Mouse (Mus musculus) frontal cortex, postnatal 10 days (tissue): ENCODE measurements at regions not wholly inside any gene's neighbourhood (a gene's known extent, or its start where the extent isn't known, plus 50 kb on each side); places are given as distances from the start of the nearest gene placed in this dataset.
A peak's percentile ranks its signal among the peaks of the same experiment; 100 is the strongest.

Source experiments
- DNase-seq, 2 experiments: peaks; one replicate each; pipeline ENCODE4 v3.0.0; 2022; ENCODE audit warnings: low spot score in 2 of 2, mixed read lengths in 1 of 2

DNA sequence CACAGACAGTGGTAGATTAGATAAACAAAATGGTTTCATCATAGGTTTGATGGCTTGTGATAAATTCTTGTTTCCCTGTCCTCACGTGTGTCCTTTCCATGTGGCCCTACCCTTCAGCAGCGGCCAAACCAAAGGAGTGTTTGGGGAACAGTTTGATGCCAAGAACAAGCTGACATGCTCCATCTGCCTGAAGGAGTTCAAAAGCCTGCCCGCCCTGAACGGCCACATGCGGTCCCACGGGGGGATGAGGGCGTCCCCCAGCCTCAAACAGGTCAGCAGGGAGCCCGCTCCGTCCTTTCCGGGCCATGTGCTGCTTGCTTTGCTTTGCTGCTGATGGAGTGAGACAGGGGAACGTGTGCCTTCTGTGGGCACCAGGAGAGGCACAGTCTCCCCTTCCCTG, 51.0 kb upstream of the Mrps10 start:
- no peak for DNase-seq

DNA sequence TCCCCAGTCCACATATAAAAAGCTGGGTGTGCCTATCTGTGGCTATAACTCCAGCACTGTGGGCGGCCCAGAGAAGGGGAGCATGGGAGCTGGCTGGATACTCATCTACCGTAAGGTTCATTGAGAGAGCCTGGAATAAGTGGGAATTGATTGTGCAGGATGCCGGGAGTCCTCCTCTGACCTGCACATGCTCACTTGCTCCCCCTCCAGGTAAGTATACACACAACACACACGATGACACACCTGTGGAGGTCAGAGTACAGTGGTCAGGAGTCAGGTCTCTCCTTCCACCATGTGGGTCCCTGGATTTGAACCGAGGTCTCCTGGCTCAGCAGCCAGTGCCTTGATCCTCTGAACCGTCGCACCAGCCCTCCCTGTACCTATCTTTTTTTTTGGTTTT, 55.5 kb upstream of the Mrps10 start:
- no peak for DNase-seq

DNA sequence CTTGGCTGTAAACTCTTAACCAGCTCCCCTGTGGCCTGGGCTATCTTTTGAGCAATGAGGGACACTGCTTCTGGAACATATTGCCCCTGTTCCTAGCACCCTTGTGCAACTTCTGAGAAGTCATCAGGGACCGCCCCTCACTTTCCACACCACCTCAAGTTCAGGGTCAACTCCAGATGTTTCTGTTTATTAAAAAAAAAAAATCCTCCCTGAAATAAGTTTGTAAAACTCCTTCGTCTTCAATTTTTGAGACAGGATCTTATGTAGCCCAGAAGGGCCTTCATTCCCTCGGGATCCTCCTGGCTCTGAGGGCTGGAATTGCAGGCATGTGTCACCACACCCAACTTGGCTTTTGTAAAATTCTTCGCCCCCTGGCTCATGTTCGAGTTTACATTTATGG, 57.4 kb upstream of the Mrps10 start:
- no peak for DNase-seq

DNA sequence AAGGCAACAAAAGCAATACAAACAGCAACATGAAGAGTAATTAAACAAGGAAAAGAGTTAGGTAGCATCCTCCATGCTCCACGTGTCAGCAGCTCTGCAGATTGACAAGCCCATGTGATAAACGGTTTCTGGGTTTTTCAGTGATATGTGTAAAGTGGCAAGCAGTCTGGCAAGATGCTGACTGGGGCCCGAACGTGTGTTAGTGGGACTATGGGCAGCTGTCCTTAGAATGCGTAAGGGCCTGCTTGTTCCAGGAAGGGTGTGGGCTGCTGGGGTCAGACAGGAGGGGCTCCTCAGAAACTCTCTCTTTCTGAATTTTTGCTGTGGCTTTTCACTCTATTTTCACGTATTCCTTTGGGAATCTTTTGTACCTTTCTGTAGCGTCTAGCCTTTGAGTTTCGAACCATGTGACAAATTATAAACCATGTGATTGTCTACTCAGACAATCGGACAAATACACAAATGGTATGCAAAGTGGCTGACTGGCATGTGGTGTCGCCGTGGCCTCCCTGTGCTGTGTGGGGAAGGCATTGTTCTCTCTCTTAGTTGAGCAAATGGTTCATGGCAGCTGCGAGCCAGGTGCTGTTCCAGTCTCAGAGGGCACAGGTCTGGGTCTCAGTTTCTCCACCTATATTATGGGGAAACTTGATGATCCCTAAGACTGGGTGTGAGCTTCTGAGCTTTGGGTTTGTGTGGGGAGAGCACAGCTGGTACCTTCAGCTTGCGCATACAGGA, 62.5 kb upstream of the Mrps10 start:
- DNase-seq, result no peak

DNA sequence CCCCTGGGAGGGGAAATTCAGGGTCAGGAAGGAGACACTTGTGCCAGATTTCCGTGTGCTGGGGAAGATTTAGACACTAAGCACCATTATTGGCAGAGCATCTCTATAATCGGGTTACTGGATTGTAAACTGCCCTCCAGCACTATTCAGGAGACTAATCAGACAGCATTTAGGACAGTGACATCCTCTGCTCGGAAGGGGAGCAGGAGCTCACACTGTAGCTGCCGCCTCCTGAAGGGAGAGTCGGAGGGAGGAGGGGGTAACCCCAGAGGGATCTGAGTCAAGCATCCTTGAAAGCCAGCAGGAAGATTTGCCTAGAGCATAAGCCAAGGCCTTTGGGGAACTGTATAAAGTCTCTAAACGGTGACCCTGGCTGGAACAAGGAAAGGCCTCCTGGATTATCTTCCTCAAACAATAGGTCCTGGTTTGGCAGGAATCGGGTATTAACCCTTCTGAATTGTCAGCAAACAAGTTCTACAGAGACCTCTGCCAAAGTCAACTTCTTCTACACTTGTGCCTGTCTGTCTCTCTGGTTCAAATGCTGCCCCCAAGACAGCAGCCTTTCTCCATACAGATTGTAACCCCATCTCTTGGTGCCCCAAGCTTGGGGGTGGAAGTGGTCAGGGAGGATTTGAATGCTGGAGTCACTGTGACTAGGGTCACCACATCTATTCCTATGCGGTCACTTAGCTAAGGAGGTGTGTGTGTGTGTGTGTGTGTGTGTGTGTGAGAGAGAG, 64.1 kb upstream of the Mrps10 start:
- no peak for DNase-seq

DNA sequence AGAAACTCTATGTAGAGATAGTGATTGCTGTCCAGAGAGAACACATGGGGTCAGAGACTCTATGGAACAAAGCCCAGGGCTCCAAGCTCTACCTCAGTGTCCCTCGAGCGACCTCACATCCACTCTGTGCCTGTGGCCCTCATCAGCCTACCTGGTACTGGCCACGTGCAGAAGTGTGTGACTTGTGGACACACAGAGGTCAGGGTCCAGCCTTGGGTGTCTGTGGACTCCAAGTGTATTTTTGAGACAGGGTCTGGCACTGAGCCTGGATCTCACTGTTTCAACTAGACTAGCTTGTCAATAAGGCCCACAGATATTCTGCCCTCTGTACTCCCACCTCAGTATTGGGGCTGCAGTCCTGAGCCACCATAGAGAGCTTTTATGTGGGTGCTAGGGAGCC, 65.1 kb upstream of the Mrps10 start:
- no peak for DNase-seq

DNA sequence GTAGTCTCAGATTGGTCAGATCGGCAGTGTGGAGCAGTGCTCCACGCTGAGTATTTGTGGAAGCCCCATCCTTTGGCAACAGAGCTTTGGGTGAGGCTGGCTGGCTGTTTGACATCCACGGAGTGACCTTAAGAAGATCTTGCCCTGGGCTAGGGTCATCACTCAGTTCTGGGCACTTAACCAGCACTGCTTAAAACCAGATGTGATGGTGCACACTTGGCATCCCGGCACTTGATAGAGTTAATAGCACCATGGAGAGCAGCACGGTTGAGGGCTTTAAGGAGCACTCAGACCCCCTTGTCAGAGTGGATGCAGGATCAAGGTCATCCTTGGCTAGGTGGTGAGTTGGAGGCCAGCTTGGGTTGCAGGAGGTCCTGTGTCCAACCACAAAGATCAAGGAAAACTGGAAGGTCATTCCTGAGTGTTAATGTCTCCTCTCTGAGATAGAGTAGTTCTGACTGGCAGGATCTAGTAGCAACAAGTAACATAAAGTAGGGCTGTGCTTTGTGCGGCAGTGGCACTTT, 70.2 kb upstream of the Mrps10 start:
- DNase-seq, result no peak

DNA sequence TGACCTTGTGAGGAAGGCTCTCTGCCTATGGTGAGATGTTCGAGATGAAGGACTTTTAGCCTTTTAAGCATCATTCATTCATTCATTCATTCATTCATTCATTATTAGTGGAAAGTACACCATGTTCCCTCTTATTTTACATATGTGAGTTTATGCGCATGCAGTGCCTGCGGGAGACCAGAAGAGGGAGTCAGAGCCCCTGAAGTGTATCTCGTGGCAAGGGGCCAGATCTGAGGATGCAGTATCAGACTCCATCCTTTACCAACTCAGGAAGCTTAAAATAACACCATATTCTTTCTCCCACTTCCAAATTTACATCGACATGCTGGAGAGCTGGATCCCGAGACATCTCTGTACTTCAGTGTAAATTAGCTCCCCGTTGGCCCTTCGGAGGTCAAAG, 70.7 kb upstream of the Mrps10 start:
- peak; percentile 42 to 47 for DNase-seq

DNA sequence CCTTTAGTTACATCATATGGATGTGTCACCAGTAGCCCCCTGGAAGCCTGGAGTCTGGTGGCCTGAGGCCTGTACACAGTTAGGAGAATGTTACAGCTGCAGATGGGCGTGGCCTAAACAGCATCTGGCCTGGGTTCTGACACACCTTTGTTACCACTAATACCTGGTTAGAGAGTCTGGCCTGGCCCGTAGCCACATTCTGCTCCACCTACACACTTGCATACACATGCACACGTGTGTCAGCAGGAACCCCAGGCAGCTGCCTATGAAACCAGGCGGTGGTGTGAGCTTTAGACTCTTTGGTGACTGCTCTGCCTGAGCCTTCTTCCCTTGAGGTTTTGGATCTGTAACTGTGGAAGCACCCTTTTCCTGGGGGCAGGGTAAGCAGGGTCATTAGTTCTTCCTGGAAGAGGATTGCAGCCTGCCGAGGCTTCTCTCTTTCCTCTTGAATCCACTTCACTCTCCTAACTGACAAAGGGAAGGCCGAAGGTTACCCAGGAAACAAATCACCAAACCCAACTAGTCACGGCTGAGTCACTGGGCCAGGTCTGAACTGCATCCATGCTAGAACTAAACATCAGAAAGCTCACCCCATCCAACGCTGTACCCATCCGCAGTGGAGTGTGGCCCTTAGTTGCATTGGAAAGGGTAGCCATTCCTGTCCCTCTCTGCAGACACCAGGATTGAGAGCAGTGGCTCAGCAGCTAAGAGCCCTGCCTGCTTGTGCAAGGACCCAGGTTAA, 71.8 kb upstream of the Mrps10 start:
- no peak for DNase-seq

DNA sequence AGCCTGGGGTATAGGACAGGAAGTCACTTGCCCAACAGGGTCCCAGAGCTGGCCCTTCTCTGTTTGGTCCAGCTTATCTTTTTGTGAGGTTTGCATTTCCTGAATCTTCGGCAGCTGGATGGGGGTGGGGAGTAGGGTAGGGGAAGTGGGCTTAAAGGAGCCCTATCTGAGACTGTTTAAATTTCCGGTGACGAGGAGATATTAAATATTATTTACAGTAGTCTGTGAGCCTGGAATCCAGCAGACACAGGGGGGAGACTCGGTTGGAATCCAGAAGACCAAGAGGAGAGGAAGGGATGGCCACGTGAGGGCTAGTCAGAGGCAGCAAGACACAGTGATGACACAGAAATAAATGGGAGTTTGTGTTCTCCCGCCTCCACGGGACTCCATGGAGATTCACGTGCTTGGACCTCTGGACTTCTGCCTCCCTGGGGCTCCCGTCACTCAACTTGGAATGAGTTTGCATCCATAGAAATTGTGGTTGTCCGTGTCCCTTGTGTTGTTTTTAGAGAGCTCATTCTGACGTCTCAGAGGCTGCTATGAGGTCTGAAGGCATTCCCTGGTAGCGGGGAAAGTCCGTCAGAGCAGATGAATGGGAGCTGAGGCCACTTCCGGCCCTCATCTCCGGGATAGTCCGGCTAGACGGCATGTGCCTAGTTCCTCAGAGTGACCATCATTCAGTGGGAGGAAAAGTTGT, 73.2 kb upstream of the Mrps10 start:
- no peak for DNase-seq

DNA sequence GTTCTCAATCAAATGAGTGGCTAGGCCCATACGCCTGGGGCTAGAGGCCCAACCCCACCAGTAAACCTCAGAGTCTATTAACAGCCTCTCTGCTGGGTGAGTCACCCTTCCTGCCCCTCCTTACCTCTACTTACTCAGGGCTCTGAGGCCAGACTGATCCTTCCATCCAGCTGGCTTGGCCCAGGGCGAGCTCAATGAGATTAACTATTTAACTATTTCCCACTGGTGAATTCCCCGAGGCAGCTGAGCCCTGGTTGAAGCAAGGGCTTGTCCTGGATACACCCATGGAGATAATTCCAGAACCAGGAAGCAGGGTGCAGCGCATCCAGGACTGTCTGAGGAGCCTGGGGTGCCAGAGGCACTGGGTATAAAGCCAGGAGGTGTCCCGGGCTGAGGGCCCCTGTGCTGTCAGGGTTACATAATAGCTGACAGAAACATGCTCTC, 74.6 kb upstream of the Mrps10 start:
- no peak for DNase-seq

DNA sequence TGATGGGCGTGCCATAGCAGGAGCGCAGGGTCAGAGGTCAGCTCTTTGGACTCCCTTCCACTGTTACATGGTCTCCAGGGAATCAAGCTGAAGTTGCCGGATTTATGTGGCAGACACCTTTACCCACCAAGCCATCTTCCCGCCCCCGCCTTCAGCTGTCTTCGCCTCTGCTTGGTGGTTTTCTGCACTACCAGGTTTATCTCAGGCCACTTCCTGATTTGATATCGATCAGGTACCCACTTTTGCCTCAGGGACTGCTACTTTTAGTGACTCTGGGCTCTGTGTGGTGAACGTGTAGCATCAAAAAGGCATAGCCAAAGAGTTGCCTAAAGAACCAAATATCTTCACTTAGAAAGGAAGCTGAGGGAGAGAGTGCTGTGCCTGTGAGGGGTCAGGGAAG, 75.5 kb upstream of the Mrps10 start:
- no peak for DNase-seq

DNA sequence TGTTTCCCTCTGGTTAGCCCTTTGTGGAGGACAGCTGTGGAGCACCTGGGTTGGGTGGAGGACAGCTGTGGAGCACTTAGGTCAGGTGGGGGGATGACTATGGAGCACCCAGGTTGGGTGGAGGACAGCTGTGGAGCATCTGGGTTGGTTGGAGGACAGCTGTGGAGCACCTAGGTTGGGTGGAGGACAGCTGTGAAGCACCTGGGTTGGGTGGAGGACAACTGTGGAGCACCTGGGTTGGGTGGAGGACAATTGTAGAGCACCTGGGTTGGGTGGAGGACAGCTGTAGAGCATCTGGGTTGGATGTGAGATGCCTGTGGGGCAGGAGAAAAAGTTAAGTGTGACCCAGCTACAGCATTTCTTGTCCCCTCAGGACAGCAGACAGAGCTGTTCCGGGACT, 77.1 kb upstream of the Mrps10 start:
- DNase-seq, result no peak

DNA sequence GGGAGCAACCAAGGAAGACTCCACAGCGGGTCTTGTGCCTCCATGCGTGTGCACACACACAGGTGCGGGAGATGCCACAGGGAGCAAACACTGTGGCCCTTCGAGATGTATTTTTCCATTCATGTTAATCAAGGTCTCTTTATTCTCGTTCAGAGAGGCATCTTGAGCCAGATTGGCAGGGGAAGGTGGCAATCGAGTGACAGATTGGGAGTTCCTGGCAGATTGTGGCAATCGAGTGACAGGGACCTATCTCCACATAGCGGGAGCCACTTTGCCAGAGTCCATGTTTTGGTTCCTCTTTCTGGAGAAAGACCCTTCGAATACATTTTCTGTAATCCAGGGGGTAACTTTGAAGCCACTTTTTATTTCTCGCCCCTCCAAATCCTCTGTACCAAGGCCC, 83.1 kb upstream of the Mrps10 start:
- no peak for DNase-seq

DNA sequence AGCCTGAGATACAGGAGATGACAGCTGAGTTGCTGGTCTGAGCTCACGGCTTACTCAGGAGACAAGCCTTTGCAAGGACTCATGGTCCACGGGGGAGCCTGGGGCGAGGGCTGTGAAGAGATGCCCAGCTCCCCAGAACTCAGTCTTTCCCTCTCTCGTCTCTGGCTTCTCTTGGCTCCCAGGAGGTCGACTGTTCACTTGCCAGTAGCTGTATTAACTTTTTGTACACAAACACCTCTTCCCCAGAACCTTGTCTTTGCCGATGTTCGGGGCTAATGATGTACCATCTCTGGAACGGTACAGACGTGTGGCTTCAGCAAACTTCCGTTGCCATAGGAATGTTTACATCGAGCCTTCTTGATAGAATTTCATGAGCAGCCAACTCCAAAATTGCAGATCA, 84.5 kb upstream of the Mrps10 start:
- no peak for DNase-seq

DNA sequence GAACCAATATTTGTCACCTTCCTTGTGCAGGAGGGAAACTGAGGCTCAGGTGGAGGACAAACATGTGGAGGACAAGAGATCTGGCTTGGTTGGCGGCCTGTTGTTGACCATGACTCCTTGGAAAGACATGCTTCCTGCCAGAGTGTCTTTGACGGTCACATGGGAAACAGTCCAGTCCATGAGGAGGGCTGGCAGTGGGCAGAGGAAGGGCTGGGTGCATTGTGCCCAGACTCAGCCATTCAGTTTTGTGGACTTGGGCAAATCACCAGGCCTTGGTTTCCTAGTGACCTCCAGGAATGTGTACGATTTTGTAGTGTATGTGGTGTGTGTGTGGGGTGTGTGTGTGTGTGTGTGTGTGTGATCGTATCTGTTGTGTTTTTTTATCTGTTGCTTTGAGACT, 85.5 kb upstream of the Mrps10 start:
- DNase-seq, result no peak

DNA sequence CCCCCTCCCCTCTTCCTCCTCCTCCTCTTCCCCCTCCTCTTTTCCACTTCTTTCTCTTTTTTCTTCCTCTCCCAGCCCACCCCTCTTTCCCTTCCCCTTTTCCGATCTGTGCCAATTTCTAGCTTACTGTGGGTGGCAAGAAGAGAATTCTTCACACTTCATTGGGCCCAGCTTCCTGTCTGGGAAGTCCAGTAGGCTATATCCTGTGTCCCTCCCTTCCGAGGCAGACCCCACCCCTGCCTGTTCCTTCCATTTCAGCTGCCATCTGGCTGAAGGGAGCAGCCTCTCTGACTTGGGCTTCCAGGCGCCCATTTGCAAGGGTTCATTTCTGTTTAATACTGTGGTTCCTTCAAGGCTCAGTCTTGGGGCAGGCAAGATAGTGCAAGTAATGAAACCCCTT, 86.2 kb upstream of the Mrps10 start:
- DNase-seq, result no peak

DNA sequence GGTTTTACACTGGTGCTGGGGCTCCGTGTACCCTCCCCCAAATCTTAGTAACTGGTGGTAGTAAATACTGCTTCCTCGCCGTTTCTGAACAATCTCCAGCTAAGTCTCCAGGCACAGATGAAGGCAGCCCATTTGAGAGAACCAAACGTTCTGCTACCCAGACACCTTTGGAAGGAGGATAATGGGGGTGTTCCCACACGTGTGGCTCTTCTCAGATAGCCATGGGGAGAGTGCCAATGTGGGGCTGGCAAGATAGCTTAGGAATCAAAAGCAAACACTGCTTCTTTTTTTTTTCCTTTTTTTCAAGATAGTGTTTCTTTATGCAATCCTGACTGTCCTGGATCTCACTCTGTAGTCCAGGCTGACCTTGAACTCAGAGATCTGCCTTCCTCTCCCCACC, 90.8 kb upstream of the Mrps10 start:
- DNase-seq, result no peak

DNA sequence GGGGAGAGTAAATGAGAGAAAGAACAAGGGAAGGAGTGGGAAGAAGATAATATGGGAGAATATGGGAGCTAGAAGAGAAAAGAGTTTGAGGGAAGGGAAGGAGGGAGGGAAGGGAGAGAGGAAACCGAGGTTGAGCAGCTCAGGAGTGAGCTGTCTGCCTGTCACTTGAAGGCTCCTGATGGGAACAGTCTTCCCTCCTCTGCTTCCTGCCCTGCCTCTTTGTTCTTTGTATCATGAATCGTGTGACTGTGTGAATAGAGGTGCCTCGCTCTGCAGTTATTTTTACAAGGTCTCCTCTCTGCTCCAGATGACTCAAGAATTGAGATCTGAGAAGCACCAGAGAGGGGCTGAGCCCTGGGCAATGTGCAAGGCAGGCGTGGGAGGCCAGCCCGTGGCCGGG, 92.0 kb upstream of the Mrps10 start:
- DNase-seq, result no peak

DNA sequence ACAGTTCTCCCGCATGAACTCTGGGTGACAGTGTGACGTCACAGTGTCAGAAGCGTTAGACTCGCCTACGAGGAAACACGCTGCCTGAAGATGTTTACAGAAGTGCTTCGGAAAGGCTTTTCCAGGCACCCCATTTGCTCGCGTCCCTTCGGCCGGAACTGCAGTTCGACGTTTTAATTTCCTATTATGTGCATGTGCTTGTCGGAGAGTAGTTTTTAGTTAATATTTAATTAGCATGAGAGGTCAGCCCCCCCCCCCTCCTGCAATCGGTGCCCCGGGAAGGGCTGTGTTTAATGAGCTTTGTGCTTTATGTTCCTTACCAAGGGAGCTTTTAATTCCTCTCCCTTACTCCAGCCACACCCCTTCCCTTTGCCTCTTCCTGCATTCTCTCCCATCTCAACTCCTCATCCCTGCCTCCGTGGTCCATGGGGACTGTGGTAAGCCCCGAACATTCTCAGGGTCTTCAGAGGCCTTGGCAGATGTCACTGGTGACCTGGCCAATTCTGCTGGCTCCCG, 92.8 kb upstream of the Mrps10 start:
- no peak for DNase-seq

DNA sequence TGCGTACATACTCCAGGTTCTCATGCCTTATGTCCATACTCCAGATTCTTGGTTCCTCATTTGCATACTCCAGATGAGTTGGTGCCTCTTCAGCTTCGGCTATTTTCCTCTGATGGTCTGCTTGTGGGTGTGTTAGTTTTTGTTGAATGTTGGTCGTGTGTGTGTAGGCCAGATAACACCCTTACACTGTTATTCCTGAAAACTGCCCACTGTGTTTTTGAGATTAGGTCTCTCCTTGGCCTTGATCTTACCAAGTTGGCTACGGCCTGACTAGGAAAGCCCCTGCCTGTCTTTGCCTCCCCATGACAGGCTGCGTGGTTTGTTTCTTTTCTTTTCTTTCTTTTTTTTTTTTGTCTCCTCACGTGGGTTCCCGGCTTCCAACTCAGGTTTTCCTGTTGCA, 95.4 kb upstream of the Mrps10 start:
- DNase-seq, result no peak
